Mouse (Mus musculus) T-cell, adult 66 days (primary cell): ENCODE measurements around the gene Gm21093. TPM values are rescaled to one million over a fixed set of nuclear protein-coding genes. Genes with fewer than 3 reads are reported as not detected.

Experiments used
- total RNA-seq, 2 experiments: library from RNA; stranded (reverse); gene quantifications; 3 replicates in 1 of 2; 4 replicates in 1 of 2; pipeline ENCODE4 v1.2.4; 2023

The Gm21093 gene
- not detected for total RNA-seq

GRCm38 (mm10) chr4:42034626-42035025 is at the start of gene Gm21093:
Gene Gm21093 (minus strand): TSS chr4:42034726.

Other genes with a start within 250 kb of the Gm21093 start
- not detected for gene Gm21541, start 131.1 kb downstream of the Gm21093 start, total RNA-seq
- gene Gm20878, start 93.2 kb downstream of the Gm21093 start, total RNA-seq: 1 to 10 TPM; 3.6 to 5.7 TPM
- gene Fam205a4, start 68.7 kb downstream of the Gm21093 start, total RNA-seq: not detected
- gene Gm3893, start 56.5 kb upstream of the Gm21093 start, total RNA-seq: not detected
- gene Gm13304, start 80.1 kb upstream of the Gm21093 start, total RNA-seq: not detected
- gene Gm13306, start 118.7 kb upstream of the Gm21093 start, total RNA-seq: not detected
- gene Gm13305, start 133.9 kb upstream of the Gm21093 start, total RNA-seq: not detected
- not detected for gene Gm10600, start 205.9 kb upstream of the Gm21093 start, total RNA-seq
- not detected for gene Ccl21b, start 221.0 kb upstream of the Gm21093 start, total RNA-seq